Mouse (Mus musculus): ENCODE measurements around the gene Fuz. TPM values are rescaled to one million over a fixed set of nuclear protein-coding genes. Genes with fewer than 3 reads are reported as not detected.

Gene Fuz
- polyA plus RNA-seq (2012; rRNA removed): 47.7 and 53.9 TPM in 2 replicates

DNA sequence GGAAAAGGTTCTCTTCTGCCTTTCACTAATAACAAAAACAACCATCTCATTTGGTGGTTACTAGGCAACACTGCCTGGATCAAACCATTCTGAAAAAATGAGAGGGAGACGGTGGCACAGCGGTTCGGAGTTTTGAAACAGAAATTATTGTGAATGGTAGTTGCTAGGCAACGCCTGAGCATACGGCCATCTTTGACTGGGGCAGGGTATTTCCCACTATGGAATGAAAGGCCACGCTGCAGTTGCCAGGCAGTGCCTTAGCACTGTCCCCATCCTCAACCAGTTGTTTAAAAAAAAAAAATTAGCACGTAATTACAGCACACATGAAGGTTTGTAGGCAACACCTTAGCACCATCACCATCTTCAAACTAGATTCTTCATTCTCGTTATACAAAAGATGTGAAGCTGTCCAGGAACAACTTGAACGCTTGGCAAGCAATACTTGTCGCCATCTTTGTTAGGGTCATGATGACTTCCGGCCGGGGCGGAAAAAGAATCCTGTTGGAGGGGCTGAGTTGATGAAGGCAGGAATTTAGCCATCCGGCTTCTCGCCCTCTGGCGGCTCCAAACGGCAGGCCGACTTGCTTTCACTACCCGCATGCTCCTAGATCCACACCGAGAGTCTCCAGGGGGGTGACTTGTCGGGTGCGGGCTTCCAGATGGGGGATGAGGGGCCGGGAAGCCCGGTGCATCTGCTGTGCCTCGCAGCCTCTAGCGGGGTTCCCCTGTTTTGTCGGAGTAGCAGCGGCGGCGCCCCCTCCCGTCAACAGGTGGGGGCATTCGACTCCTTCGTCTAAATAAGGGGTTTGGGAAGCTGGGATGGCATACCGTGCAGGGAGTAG lies at the start of gene Fuz:
Gene Fuz, plus strand, starts transcription at position 487 of the 842 bp plus-strand sequence.
- peak; percentile 72 for DNase-seq (ENCODE audit: low spot score)

DNA sequence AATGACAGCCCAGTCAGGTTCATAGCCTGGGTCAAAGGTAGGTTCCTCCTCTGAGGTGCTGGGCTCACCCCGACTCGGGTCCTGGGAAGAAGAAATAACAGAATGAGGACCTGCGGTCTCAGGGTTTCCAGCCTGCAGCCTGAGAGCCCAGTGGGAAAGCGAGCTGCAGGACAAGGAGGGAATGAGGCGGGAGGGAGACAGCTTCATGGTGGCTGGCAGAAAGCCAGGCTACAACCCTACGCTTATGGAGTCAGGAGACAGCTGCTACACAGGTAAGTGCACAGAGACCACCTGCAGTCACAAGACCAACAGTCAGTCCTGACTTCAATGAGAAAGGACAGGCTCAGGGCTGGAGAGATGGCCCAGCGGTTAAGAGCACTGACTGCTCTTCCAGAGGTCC lies 49.1 kb upstream of the Fuz start:
- DNase-seq (ENCODE audit: low spot score): no peak

- no peak for DNase-seq (ENCODE audit: low spot score)
These were observed 48.1 kb upstream of the Fuz start for GRCm38 (mm10) chr7:44847772-44848171.

GRCm38 (mm10) chr7:44848561-44849415 lies 47.1 kb upstream of the Fuz start, which contains the start of the genes Akt1s1 and Tbc1d17:
Akt1s1 (plus strand) TSS chr7:44848991.
Tbc1d17 (minus strand) TSS chr7:44849079.
- peak; percentile 91 for DNase-seq (ENCODE audit: low spot score)

GRCm38 (mm10) chr7:44849416-44850111 lies 46.3 kb upstream of the Fuz start:
- DNase-seq (ENCODE audit: low spot score): peak; percentile 77

GRCm38 (mm10) chr7:44850146-44850545 lies 45.7 kb upstream of the Fuz start:
- peak; percentile 72 for DNase-seq (ENCODE audit: low spot score)

DNA sequence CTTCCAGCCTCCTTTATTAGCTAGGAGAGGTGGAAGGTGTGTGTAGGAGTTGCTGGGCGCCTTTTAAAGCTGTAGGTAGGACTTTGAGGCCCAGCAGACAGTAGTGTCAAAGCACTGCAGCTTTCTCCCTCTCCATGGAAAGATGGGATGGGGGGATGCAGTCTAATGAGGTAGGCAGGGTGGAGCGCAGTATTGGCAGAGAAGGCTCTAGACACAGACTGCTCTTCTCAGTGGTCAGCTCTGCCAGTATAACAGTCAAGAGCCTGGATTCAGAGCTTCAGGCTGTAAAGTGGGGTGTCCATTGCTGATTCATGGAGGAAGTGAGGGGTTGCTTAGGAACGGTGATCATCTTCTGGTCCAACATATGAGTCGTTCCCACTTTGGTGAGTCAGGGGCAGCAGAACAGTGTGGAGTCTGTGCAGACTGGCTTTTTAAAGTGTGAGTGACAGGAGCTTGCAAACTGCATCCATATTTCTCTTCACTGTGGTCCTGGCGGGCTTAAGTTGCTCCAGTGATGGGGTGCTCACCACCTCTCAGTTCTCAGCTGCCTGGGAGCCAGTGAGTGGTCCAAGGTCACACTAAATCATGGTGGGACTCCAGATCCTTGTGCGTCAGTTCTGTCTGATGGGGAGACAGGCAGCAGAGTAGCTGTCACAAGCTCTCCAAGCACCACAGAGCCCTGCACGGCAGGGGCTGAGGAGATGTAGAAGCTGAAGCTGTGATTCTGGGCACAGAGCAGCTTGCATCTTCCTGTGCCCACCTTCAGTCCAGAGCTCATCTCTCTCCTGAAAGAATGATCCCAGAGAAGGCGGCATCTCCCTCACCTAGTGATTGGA lies 44.9 kb upstream of the Fuz start:
- no peak for DNase-seq (ENCODE audit: low spot score)

DNA sequence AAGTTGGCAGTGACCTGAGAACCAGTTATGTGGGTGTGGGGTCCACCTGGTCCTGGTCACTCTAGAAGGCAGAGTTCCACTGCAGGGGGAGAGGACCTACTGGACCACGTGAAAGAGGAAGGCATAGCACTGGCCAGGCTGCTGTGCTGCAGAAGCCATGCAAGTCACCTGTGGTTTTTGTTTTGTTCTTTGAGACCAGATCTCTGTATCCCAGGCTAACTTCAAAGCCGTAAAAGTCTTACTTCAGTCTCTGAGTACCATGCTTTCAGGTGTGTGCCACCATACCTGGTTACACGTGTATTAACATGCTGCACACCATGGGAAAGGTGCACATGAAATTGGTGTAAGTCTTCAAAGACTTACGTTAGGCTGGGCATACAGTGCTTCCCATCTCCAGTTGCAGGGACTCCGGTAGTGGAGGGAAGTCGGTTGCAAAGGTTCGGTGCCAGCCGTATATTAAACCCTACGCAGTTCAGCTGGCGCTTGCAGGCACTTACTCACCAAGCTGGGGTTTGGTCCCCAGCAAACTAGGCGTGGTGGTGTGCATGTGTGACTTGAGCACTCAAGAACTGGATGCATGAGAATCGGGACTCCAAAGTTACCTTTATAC lies 44.1 kb upstream of the Fuz start:
- DNase-seq (ENCODE audit: low spot score): no peak

DNA sequence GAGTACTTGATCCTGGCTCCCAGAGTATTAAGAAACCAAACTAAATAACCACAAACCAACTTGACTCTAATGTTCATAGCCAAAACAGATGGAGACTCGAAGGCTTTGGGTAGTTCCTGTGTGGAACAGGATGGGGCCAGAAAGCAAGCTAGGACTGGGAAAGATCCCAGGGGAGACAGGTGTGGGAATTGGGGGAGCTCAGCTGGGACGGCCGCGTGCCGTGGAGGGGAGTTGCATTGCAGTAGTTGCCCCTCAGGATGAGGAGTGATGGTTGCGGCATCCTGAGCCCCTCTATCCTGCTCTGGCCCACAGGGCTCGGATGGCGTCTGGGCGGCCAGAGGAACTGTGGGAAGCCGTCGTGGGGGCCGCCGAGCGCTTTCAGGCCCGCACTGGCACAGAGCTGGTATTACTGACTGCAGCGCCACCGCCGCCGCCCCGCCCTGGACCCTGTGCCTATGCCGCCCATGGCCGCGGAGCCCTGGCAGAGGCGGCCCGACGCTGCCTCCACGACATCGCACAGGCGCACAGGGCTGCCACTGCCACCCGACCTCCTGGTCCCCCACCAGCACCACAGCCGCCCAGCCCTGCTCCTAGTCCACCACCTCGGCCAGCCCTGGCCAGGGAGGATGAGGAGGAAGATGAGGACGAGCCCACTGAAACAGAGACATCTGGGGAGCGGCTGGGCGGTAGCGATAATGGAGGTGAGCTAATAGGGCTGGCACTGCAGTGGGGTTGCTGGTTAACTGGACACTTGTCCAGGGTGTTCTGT lies 43.4 kb upstream of the Fuz start:
- DNase-seq (ENCODE audit: low spot score): no peak

GRCm38 (mm10) chr7:44853065-44853464 lies 42.8 kb upstream of the Fuz start:
- no peak for DNase-seq (ENCODE audit: low spot score)

- DNase-seq (ENCODE audit: low spot score): no peak
These were observed 42.1 kb upstream of the Fuz start for GRCm38 (mm10) chr7:44853596-44854355.

DNA sequence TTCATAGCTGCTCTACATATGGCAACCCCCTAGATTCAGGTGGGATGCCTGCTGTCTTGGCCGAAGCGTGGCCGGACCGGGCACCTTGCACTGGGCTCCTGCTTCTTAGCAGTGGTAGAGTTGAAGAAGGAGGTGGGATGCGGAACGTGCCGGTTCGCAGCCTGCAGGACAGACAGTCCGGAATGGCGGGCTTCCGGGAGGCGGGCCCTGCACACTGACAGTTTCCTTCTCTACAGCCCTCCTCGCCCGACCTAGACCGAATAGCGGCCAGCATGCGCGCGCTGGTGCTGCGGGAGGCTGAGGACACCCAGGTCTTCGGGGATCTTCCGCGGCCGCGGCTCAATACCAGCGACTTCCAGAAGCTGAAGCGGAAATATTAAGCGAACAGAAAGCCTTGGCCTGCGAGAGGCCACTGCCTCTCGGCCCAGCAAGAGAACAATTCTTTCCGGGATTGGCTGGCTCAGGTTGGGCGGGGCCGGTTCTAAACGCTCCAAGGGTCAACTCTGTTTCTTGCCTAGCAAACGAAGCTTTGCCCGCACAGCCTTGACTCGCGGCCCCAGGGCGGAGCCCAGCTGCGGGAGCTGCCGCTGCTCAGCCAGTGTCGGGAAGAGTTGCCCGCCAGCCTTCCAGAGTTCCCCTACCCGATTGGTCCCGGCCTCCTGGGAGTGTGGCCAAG lies 41.4 kb upstream of the Fuz start:
- DNase-seq (ENCODE audit: low spot score): peak; percentile 82

DNA sequence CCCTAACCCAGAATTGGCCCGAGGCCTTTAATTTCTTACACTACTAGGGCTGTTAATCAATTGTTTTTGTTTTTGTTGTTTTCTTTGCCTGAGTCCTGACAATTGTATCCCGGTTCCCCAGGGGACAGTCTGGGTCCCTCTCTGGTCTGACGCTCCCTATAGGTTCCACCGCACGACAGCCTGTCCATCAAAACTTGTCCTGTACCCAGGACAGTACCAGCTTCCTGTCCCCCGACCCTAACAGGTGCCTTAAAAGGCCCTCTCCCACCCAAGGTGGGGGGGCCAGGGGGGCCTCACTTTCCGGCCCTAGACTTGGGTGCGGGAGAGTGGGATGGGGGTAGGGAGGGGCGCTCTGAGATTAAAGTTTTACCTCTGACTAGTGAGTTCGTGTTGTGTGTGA lies 40.8 kb upstream of the Fuz start:
- no peak for DNase-seq (ENCODE audit: low spot score)

DNA sequence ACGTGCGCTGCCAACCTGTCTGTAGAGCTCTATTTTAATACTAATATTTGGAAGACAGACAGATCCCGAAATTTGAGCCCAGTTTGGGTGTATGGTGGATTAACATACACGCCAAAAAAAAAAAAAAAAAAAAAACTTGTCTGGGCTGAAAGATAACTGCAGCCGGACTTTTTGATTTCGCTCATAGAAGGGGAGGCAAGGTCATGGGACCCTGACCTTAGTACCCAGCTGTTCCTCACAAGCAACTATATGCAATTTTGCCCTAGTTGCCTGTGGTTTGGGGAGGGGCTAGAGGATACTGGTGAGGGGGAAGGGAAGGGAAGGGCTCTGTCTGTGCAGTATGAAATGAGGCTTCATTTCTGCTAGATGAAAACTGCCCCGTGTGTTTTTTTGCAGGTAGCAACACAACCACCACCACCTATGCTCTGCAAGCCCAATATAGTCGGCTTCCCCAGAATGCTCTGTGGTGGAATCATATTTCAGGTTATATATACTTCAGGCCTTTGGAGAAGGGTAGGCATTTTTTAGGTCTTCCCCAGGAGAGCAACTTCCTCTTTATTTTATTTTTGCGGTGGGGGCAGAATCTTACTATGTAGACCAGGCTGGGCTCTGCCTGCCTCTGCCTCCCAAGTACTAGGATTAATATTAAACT lies 39.5 kb upstream of the Fuz start:
- DNase-seq (ENCODE audit: low spot score): no peak

DNA sequence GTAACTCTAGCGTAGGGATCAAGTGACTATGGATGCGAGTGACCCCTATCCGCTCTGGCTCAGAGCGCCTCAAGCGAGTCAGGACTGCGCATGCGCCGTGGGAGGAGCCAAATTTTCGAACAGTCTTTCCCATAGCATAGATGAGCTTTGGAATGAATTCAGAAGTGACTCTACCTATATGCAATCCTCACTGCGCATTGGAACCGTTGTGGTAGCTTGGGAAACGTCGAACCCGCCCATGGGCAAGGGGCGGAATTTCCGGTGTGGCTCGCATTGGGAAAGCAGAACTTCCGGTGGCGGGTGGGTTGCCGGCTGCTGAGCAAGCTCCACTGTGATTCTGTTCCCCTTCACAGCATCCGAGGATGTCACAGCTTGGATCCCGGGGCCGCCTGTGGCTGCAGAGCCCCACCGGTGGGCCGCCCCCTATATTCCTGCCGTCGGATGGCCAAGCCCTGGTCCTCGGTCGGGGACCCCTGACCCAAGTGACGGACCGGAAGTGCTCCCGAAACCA lies 38.8 kb upstream of the Fuz start, which contains the start of gene Pnkp:
Gene Pnkp, plus strand, starts transcription at position 98 of the 511 bp plus-strand sequence.
- peak; percentile 68 for DNase-seq (ENCODE audit: low spot score)

- no peak for DNase-seq (ENCODE audit: low spot score)
These were observed 38.0 kb upstream of the Fuz start for GRCm38 (mm10) chr7:44857905-44858304.

DNA sequence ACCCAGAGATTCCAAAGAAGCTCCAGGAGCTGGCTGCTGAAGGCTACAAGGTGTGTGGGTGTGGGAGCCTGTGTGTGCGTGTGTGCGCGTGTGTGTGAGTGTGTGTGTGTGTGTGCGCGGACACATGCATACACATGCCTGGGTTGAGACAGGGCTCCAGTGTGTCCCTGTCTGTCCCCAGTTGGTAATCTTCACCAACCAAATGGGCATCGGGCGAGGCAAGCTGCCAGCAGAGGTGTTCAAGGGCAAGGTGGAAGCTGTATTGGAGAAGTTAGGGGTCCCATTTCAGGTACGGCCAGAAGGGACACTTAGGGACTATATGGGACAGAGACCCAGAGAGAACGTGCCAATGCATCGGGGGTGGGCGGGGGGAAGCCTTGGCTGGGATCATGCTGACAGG lies 36.0 kb upstream of the Fuz start:
- DNase-seq (ENCODE audit: low spot score): no peak
